10 mouse cellular contexts compared by ENCODE assay signal in the genomic region with DNA sequence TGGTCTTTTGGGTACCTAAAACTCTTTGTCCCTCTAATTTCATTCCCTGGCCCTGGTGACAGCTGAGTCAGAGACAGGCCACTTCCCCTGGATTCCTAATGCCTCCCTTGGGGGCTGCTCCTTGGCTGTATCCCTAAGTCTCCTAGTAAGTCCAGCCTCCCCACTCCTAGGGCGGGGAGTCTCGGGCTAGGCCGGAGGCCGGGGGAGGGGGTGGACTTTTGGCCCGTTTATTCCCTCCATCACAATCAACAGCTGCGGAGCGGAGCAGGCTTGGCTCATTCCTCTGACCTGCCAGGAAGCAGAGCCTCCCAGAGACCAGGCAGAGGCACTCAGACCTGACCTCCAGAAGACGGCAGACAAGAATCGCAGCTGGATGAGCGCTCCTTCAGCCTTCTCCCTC. TPM values are rescaled to one million over a fixed set of nuclear protein-coding genes. Genes with fewer than 3 reads are reported as not detected.
DNase-seq lines count a peak whose midpoint lies in the region; ATAC-seq lines count a peak whose summit lies in the region.
"Had no signal": no experiment of that assay in that cellular context is flagged by ENCODE, and none has a peak within 500 bp of the region (broad histone marks: within the 10 kb centered on the region; RNA-seq: fewer than 3 reads in every experiment).

No protein-coding gene starts in this region.

- DNase-seq in MN1 (ENCODE audit: low spot score) = peak; percentile 75
- peak; percentile 85 for DNase-seq in gastrocnemius, postnatal 14 days
- DNase-seq in thymus, postnatal 0 days (ENCODE audit: low spot score) = no peak
- DNase-seq in spleen, adult 12 weeks (ENCODE audit: low spot score) = no peak
- DNase-seq: cerebellum, adult 2 months had no signal

- no peak overlapping the region for H3K9ac ChIP-seq in intestine, embryonic 15.5 days
- H3K9ac ChIP-seq in lung, embryonic 15.5 days = no peak overlapping the region
- H3K9ac ChIP-seq: neural tube, embryonic 12.5 days had no signal

- H3K4me1 ChIP-seq in intestine, embryonic 15.5 days (replicated peaks) = peaks cover 43% of the 10 kb centered on the region
- peaks cover 35% of the 10 kb centered on the region for H3K4me1 ChIP-seq in lung, embryonic 15.5 days

- no peaks in the 10 kb centered on the region for H3K27me3 ChIP-seq in intestine, embryonic 15.5 days (replicated peaks)
- no peaks in the 10 kb centered on the region for H3K27me3 ChIP-seq in lung, embryonic 15.5 days
- H3K27me3 ChIP-seq: neural tube, embryonic 12.5 days had no signal

- 33% methylated on average over 10 of the region's 10 CpGs for WGBS in intestine, embryonic 15.5 days
- 54% methylated on average over 10 of the region's 10 CpGs for WGBS in lung, embryonic 15.5 days

- intact Hi-C loops in gastrocnemius, postnatal 14 days (cut with DNase I; ENCODE audit: low total_unique reads) = no loop called here

- H3K36me3 ChIP-seq in intestine, embryonic 15.5 days = peaks cover 15% of the 10 kb centered on the region
- H3K36me3 ChIP-seq in lung, embryonic 15.5 days = peaks cover 23% of the 10 kb centered on the region

- peak overlapping the region; percentile 11; the same call in 1 of the 2 replicates for H3K4me3 ChIP-seq in intestine, embryonic 15.5 days (replicated peaks)
- no peak overlapping the region for H3K4me3 ChIP-seq in lung, embryonic 15.5 days
- H3K4me3 ChIP-seq: neural tube, embryonic 12.5 days had no signal

- H3K27ac ChIP-seq in intestine, embryonic 15.5 days = peak overlapping the region; percentile 87
- peak overlapping the region; percentile 70; the same call in 1 of the 2 replicates for H3K27ac ChIP-seq in lung, embryonic 15.5 days
- H3K27ac ChIP-seq: neural tube, embryonic 12.5 days had no signal

- no peaks in the 10 kb centered on the region for H3K9me3 ChIP-seq in intestine, embryonic 15.5 days
- no peaks in the 10 kb centered on the region for H3K9me3 ChIP-seq in lung, embryonic 15.5 days
- H3K9me3 ChIP-seq: neural tube, embryonic 12.5 days had no signal

- ATAC-seq in intestine, embryonic 15.5 days = peak; percentile 57
- 0 out of 2 replicates have a peak, but pooled peaks have one; percentile 11 for ATAC-seq in lung, embryonic 15.5 days (ENCODE audit: borderline replicate concordance, extremely low read depth, low FRiP score, low TSS enrichment)
- ATAC-seq in erythroid progenitor cell, adult 5-6 weeks (replicated peaks; ENCODE audit: low FRiP score, poor library complexity, severe bottlenecking) = no peak
- ATAC-seq in frontal cortex, adult (ENCODE audit: low TSS enrichment) = no peak

- peak overlapping the region; percentile 46 for H3K4me2 ChIP-seq in intestine, embryonic 15.5 days (replicated peaks)
- no peak overlapping the region for H3K4me2 ChIP-seq in lung, embryonic 15.5 days
- H3K4me2 ChIP-seq: neural tube, embryonic 12.5 days had no signal

RNA-seq across cellular contexts. Expression of a gene that starts 1.2 kb away (rescaled TPM):
- 1 to 10 TPM; 2.0 to 2.1 TPM for total RNA-seq in gastrocnemius, postnatal 14 days (2021)
- polyA plus RNA-seq in intestine, embryonic 15.5 days (2015; fragmentation: Nextera tagmentation; extraction: Ambion mirVana) = 18.4 and 24.9 TPM in 2 replicates
- 4.7 and 5.1 TPM in 2 replicates for polyA plus RNA-seq in lung, embryonic 15.5 days (2015; fragmentation: Nextera tagmentation; extraction: Ambion mirVana)
- 1.2 and 2.2 TPM in 2 replicates for polyA plus RNA-seq in thymus, postnatal 0 days (2015; fragmentation: Nextera tagmentation; extraction: Ambion mirVana)
- 8.3 and 13.0 TPM in 2 replicates for total RNA-seq in erythroid progenitor cell, adult 5-6 weeks (2015; ENCODE audit: low replicate concordance)
- 4.2 and 4.5 TPM in 2 replicates for total RNA-seq in erythroid progenitor cell, adult 5-6 weeks (2017; ENCODE audit: low replicate concordance)

RNA-seq across cellular contexts. Expression of a gene that starts 14.5 kb away (rescaled TPM):
- total RNA-seq in gastrocnemius, postnatal 14 days (2021) = 100 to 1,000 TPM; 154 to 159 TPM
- 258 and 259 TPM in 2 replicates for polyA plus RNA-seq in intestine, embryonic 15.5 days (2015; fragmentation: Nextera tagmentation; extraction: Ambion mirVana)
- polyA plus RNA-seq in lung, embryonic 15.5 days (2015; fragmentation: Nextera tagmentation; extraction: Ambion mirVana) = 291 and 292 TPM in 2 replicates
- polyA plus RNA-seq in thymus, postnatal 0 days (2015; fragmentation: Nextera tagmentation; extraction: Ambion mirVana) = 298 and 312 TPM in 2 replicates
- total RNA-seq in erythroid progenitor cell, adult 5-6 weeks (2015; ENCODE audit: low replicate concordance) = 149 and 151 TPM in 2 replicates
- total RNA-seq in erythroid progenitor cell, adult 5-6 weeks (2017; ENCODE audit: low replicate concordance) = 75.7 and 75.9 TPM in 2 replicates

RNA-seq across cellular contexts. Expression of a gene that starts 19.2 kb away (rescaled TPM):
- 10 to 100 TPM; 21.8 to 24.3 TPM for total RNA-seq in gastrocnemius, postnatal 14 days (2021)
- polyA plus RNA-seq in intestine, embryonic 15.5 days (2015; fragmentation: Nextera tagmentation; extraction: Ambion mirVana) = 41.1 and 42.8 TPM in 2 replicates
- 55.9 and 58.9 TPM in 2 replicates for polyA plus RNA-seq in lung, embryonic 15.5 days (2015; fragmentation: Nextera tagmentation; extraction: Ambion mirVana)
- polyA plus RNA-seq in thymus, postnatal 0 days (2015; fragmentation: Nextera tagmentation; extraction: Ambion mirVana) = 9.4 and 9.9 TPM in 2 replicates
- 9.7 and 10.1 TPM in 2 replicates for total RNA-seq in erythroid progenitor cell, adult 5-6 weeks (2015; ENCODE audit: low replicate concordance)
- total RNA-seq in erythroid progenitor cell, adult 5-6 weeks (2017; ENCODE audit: low replicate concordance) = 6.0 and 12.1 TPM in 2 replicates

RNA-seq across cellular contexts. Expression of a gene that starts 20.2 kb away (rescaled TPM):
- 10 to 100 TPM; 49.2 to 51.1 TPM for total RNA-seq in gastrocnemius, postnatal 14 days (2021)
- polyA plus RNA-seq in intestine, embryonic 15.5 days (2015; fragmentation: Nextera tagmentation; extraction: Ambion mirVana) = 99.9 and 111 TPM in 2 replicates
- 101 and 102 TPM in 2 replicates for polyA plus RNA-seq in lung, embryonic 15.5 days (2015; fragmentation: Nextera tagmentation; extraction: Ambion mirVana)
- polyA plus RNA-seq in thymus, postnatal 0 days (2015; fragmentation: Nextera tagmentation; extraction: Ambion mirVana) = 66.8 and 72.3 TPM in 2 replicates
- 40.7 and 52.3 TPM in 2 replicates for total RNA-seq in erythroid progenitor cell, adult 5-6 weeks (2015; ENCODE audit: low replicate concordance)
- total RNA-seq in erythroid progenitor cell, adult 5-6 weeks (2017; ENCODE audit: low replicate concordance) = 5.4 and 20.0 TPM in 2 replicates

RNA-seq across cellular contexts. Expression of a gene that starts 58.6 kb away (rescaled TPM):
- total RNA-seq in gastrocnemius, postnatal 14 days (2021) = not detected
- polyA plus RNA-seq in intestine, embryonic 15.5 days (2015; fragmentation: Nextera tagmentation; extraction: Ambion mirVana) = 0.66 and 0.85 TPM in 2 replicates
- polyA plus RNA-seq in lung, embryonic 15.5 days (2015; fragmentation: Nextera tagmentation; extraction: Ambion mirVana) = 0.11 and 0.19 TPM in 2 replicates
- polyA plus RNA-seq in thymus, postnatal 0 days (2015; fragmentation: Nextera tagmentation; extraction: Ambion mirVana) = 0.18 and 0.24 TPM in 2 replicates
- not detected in 2 replicates for total RNA-seq in erythroid progenitor cell, adult 5-6 weeks (2015; ENCODE audit: low replicate concordance)
- not detected in 2 replicates for total RNA-seq in erythroid progenitor cell, adult 5-6 weeks (2017; ENCODE audit: low replicate concordance)

Comparison
In these comparisons a context has a peak if more than half of its experiments do, and no peak if none do; other contexts are left out.
1. DNase-seq: peak in MN1 (single experiment) and gastrocnemius, postnatal 14 days (single experiment); none in thymus, postnatal 0 days (single experiment) and spleen, adult 12 weeks (single experiment).
2. ATAC-seq: peak in intestine, embryonic 15.5 days (single experiment) and lung, embryonic 15.5 days (single experiment); none in erythroid progenitor cell, adult 5-6 weeks (single experiment) and frontal cortex, adult (single experiment).